Mouse (Mus musculus) liver, adult 2 months (tissue): ENCODE data around the gene Pars2. TPM values are rescaled to one million over a fixed set of nuclear protein-coding genes. Genes with fewer than 3 reads are reported as not detected.

ENCODE experiments used
- DNase-seq: peaks from one replicate; pipeline ENCODE4 v3.0.0-alpha.2; 2011; ENCODE audit warnings: low read depth, low spot score; ENCODE audit errors: extremely low read depth
- H3K27ac ChIP-seq: fragments of 200-500 bp; replicated peaks from 2 replicates; pipeline ENCODE4 v1.5.1; 2012; ENCODE audit warnings: low read depth, mild to moderate bottlenecking, control low read depth, inconsistent platforms, low read length; ENCODE audit not compliant: insufficient read depth
- H3K27me3 ChIP-seq: fragments of 200-500 bp; 2 replicates; pipeline ENCODE4 v1.6.1; 2012; ENCODE audit warnings: mild to moderate bottlenecking, moderate library complexity, low read length, inconsistent platforms; ENCODE audit not compliant: control insufficient read depth, insufficient read depth
- H3K36me3 ChIP-seq: fragments of 200-500 bp; 2 replicates; pipeline ENCODE4 v1.6.1; 2012; ENCODE audit warnings: low read length, inconsistent platforms; ENCODE audit not compliant: control insufficient read depth, insufficient read depth
- H3K4me1 ChIP-seq: fragments of 200-500 bp; 2 replicates; pipeline ENCODE4 v1.6.1; 2011; ENCODE audit warnings: low read length; ENCODE audit not compliant: control insufficient read depth, insufficient read depth
- H3K4me3 ChIP-seq: fragments of 200-500 bp; 2 replicates; pipeline ENCODE4 v1.5.1; 2011; ENCODE audit warnings: low read depth, mild to moderate bottlenecking, control low read depth, low read length, moderate library complexity; ENCODE audit not compliant: insufficient read depth
- H3K79me2 ChIP-seq: fragments of 200-500 bp; 2 replicates; pipeline ENCODE4 v1.6.1; 2012; ENCODE audit warnings: inconsistent platforms, mild to moderate bottlenecking, low read length, moderate library complexity; ENCODE audit not compliant: control insufficient read depth, insufficient read depth
- H3K9ac ChIP-seq: fragments of 200-500 bp; 2 replicates; pipeline ENCODE4 v1.6.1; 2012; ENCODE audit warnings: low read depth, mild to moderate bottlenecking, control low read depth, inconsistent platforms, low read length
- CTCF ChIP-seq: fragments of 200-500 bp; IDR thresholded peaks from 2 replicates; pipeline ENCODE4 v1.5.1; 2011; ENCODE audit warnings: low read depth, low read length, control low read depth
- POLR2A ChIP-seq: fragments of 200-500 bp; IDR thresholded peaks from 2 replicates; pipeline ENCODE4 v1.6.1; 2011; ENCODE audit warnings: low read length, control low read depth; ENCODE audit not compliant: insufficient read depth; ENCODE audit errors: extremely low read depth
- WGBS: fragments of 180-500 bp; shearing (Covaris S2); methylation state at CpG from one replicate; pipeline ENCODE4 v1.1.7; 2018; 5-methylcytosine and 5-hydroxymethylcytosine counted together
- polyA plus RNA-seq: library from polyadenylated mRNA; depleted of rRNA; stranded (reverse); fragments of >200 nt; gene quantifications from 2 replicates; pipeline ENCODE4 v1.2.3, GENCODE M21; 2012
- total RNA-seq: library from RNA; depleted of rRNA; stranded (reverse); fragments of >200 nt; gene quantifications from 2 replicates; pipeline ENCODE4 v1.2.3, GENCODE M21; 2014

Gene Pars2
- total and polyA plus RNA-seq, 2 experiments = 2.5 to 4.1 TPM

DNA sequence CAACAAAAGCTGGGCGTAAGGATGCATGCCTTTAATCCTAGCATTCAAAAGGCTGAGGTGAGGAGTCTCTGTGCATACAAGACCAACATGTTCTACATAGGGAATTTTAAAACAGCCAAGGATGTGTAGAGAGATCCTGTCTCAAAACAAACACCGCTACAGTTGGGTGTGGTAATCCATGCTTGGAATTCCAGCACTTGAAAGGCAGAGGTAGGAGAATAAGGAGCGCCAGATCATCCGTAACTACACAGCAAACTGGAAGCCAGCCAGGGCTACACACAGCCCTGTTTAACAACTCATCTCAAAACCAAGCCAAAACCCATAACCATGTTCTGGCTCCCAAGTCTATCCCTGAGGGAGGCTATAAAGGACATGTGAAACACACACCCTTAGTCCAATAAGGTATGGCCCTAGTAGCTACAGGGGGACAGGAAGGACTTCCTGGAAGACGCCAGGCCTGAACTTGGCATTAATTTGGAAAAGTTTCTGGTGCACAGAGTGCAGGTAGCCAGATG is 13.1 kb downstream of the Pars2 start:
- WGBS = 85% methylated on average over 5 of the region's 5 CpGs
- no peaks in the 10 kb centered on the region for H3K4me1 ChIP-seq
- H3K27ac ChIP-seq = no peak overlapping the region
- peaks cover 45% of the 10 kb centered on the region for H3K36me3 ChIP-seq
- no peak for TF ChIP-seq CTCF
- no peak for TF ChIP-seq POLR2A
- H3K79me2 ChIP-seq = no peaks in the 10 kb centered on the region
- H3K4me3 ChIP-seq = no peak overlapping the region
- H3K27me3 ChIP-seq = no peaks in the 10 kb centered on the region
- no peak overlapping the region for H3K9ac ChIP-seq
- DNase-seq = no peak

DNA sequence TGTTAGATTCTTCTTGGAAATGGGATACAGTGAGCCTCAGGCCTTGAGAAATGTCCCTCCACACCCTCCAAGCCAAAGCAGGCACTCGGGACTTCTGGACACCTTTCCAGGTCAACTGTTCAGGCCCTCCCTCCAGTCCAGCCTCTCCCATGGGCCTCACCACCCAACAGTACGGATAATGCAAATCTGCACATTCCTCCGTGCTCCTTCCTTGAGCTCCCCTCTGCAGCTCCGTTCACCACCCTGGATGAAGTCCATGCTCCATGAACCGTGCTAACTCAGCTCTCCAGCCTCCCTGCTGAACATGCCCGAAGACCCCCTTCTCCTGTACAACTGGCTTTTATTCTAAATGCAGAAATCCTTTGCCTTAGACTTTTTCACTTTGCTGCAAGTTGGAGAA is 13.8 kb downstream of the Pars2 start:
- no peak overlapping the region for H3K9ac ChIP-seq
- H3K27me3 ChIP-seq = no peaks in the 10 kb centered on the region
- H3K79me2 ChIP-seq = no peaks in the 10 kb centered on the region
- no peak for DNase-seq
- peaks cover 49% of the 10 kb centered on the region for H3K36me3 ChIP-seq
- WGBS = 93% methylated on average over 6 of the region's 6 CpGs
- no peak overlapping the region for H3K27ac ChIP-seq
- TF ChIP-seq CTCF (no peak), POLR2A (no peak)
- no peak overlapping the region for H3K4me3 ChIP-seq
- no peaks in the 10 kb centered on the region for H3K4me1 ChIP-seq

DNA sequence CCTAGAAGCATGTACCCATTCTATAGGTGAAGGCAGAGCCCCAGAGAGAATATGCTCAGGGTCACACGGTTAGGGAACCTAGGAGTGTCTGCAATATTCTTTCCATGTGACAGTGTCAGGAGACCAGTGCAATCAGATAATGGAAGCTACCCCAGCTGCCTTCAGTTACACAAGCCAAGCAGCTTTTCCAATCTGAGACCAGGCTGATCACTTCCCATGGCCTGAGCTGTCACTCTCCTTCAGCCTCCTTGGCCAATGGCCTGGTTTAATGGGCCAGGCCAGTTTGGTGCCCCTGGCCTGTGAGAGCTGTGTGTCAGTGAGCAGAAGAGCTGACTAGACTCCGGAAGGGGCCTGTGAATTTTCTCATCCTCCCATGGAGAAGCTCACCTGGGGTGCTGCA is 14.4 kb downstream of the Pars2 start:
- no peak for DNase-seq
- Histone ChIP-seq H3K79me2 (no peaks in the 10 kb centered on the region), H3K27ac (no peak overlapping the region), H3K4me1 (no peaks in the 10 kb centered on the region), H3K4me3 (no peak overlapping the region), H3K9ac (no peak overlapping the region), H3K27me3 (no peaks in the 10 kb centered on the region), H3K36me3 (peaks cover 52% of the 10 kb centered on the region)
- 97% methylated on average over 2 of the region's 2 CpGs for WGBS
- TF ChIP-seq CTCF = no peak

DNA sequence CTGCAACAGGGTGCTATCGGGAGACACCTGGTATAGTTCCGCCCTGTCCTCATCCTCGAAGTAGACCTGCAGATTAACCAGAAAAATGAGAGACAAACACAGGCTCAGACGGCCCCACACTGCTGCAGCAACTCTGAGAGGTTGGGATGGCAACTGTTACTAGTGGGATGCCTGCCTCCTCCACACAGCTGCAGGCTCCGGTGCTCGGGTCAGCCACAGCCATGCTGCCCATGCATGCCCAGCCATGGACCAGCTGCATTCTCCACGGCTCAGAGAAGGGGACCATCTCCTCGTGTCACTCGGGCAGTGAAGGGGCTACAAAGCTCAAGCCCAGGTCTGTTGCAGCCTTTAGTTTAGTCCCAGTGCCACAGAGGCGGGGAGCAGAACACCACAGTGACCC is 14.8 kb downstream of the Pars2 start:
- no peaks in the 10 kb centered on the region for H3K79me2 ChIP-seq
- H3K9ac ChIP-seq = no peak overlapping the region
- no peak overlapping the region for H3K27ac ChIP-seq
- TF ChIP-seq POLR2A = no peak
- TF ChIP-seq CTCF = no peak
- H3K27me3 ChIP-seq = no peaks in the 10 kb centered on the region
- 95% methylated on average over 10 of the region's 10 CpGs for WGBS
- no peaks in the 10 kb centered on the region for H3K4me1 ChIP-seq
- DNase-seq = no peak
- H3K36me3 ChIP-seq = peaks cover 54% of the 10 kb centered on the region
- H3K4me3 ChIP-seq = no peak overlapping the region

DNA sequence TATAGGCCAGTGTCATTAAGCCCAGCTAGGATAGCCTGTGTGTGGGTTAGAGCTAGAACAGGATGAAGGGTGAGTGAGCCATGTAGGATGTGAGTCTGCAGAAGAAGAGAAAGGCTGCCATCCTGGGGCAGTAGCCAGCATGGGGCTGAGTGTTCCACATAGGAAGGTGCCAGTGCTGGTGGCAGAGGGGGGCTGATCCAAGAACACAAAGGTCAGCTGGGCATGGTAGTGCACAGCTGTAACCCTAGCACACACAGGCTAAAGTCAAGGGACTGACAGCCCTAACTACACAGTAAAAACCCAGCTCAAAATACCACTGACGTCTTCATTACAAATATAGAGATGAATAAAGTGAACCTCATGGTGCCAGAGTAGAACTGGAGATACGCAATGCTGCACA is 15.7 kb downstream of the Pars2 start:
- TF ChIP-seq POLR2A = no peak
- no peak for TF ChIP-seq CTCF
- Histone ChIP-seq H3K27ac (no peak overlapping the region), H3K79me2 (no peaks in the 10 kb centered on the region), H3K36me3 (peaks cover 58% of the 10 kb centered on the region), H3K27me3 (no peaks in the 10 kb centered on the region), H3K4me3 (no peak overlapping the region), H3K9ac (no peak overlapping the region), H3K4me1 (no peaks in the 10 kb centered on the region)
- WGBS = 94% methylated on average over 2 of the region's 2 CpGs
- DNase-seq = no peak

DNA sequence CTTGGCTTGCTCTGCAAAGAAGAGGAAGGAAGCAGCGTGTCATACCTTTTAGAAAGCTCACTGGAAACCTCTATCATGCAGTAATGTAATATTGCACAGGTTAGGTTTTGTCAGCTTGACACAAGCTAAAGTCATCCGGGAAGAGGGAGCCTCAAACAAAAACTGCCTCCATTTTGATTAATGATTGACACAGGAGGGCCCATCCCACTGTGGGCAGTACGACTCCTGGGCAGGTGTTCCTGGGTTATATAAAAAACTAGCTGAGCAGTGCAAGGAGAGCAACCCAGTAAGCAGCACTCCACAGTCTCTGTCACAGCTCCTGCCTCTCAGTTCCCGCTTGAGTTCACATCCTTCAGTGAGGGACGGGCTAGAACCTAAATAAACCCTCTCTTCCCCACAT is 25.9 kb downstream of the Pars2 start:
- Histone ChIP-seq H3K79me2 (no peaks in the 10 kb centered on the region), H3K9ac (no peak overlapping the region), H3K4me3 (no peak overlapping the region), H3K36me3 (peaks cover 22% of the 10 kb centered on the region), H3K27me3 (no peaks in the 10 kb centered on the region), H3K27ac (no peak overlapping the region), H3K4me1 (peaks cover 3% of the 10 kb centered on the region)
- DNase-seq = peak; percentile 22
- no peak for TF ChIP-seq POLR2A
- no peak for TF ChIP-seq CTCF
- WGBS = 64% methylated on average over 5 of the region's 5 CpGs
